Mouse (Mus musculus) hindbrain, embryonic 14.5 days (tissue): ENCODE measurements around the gene Mbtps1. TPM values are rescaled to one million over a fixed set of nuclear protein-coding genes. Genes with fewer than 3 reads are reported as not detected.
A peak's percentile ranks its signal among the peaks of the same experiment; 100 is the strongest.

Experiments
- ATAC-seq: fragments of 200-750 bp; cut with Nextera tagmentation; 2 replicates; pipeline ENCODE4 v1.8.0; 2017; ENCODE audit warnings: moderate number of reproducible peaks, mild to moderate bottlenecking, moderate TSS enrichment, moderate library complexity; ENCODE audit not compliant: low FRiP score
- DNase-seq: peaks from one replicate; pipeline ENCODE4 v3.0.0-alpha.2; 2015; ENCODE audit warnings: low spot score
- H3K27ac ChIP-seq: fragments of 300-500 bp; sonication (generic); 2 replicates; pipeline ENCODE4 v1.5.1; 2014; ENCODE audit warnings: mild to moderate bottlenecking, moderate library complexity
- H3K27me3 ChIP-seq: fragments of 300-500 bp; sonication (generic); 2 replicates; pipeline ENCODE4 v1.6.1; 2014; ENCODE audit warnings: mild to moderate bottlenecking, low read length, mixed read lengths; ENCODE audit not compliant: control insufficient read depth, insufficient read depth
- H3K36me3 ChIP-seq: fragments of 300-500 bp; sonication (generic); replicated peaks from 2 replicates; pipeline ENCODE4 v1.6.1; 2014; ENCODE audit not compliant: control insufficient read depth, insufficient read depth
- H3K4me1 ChIP-seq: fragments of 300-500 bp; sonication (generic); replicated peaks from 2 replicates; pipeline ENCODE4 v1.6.1; 2014; ENCODE audit warnings: antibody characterized with exemption, low read length, mixed read lengths; ENCODE audit not compliant: control insufficient read depth, insufficient read depth
- H3K4me2 ChIP-seq: fragments of 300-500 bp; sonication (generic); replicated peaks from 2 replicates; pipeline ENCODE4 v1.6.1; 2014; ENCODE audit warnings: mild to moderate bottlenecking, moderate library complexity
- H3K4me3 ChIP-seq: fragments of 300-500 bp; sonication (generic); replicated peaks from 2 replicates; pipeline ENCODE4 v1.5.1; 2014; ENCODE audit warnings: mild to moderate bottlenecking, low read length
- H3K9ac ChIP-seq: fragments of 300-500 bp; sonication (generic); 2 replicates; pipeline ENCODE4 v1.6.1; 2014
- H3K9me3 ChIP-seq: fragments of 300-500 bp; sonication (generic); 2 replicates; pipeline ENCODE4 v1.6.1; 2016; ENCODE audit warnings: low read length; ENCODE audit not compliant: control insufficient read depth
- WGBS: fragments of 180-500 bp; shearing (Covaris S2); extraction: QIAGEN DNeasy Blood & Tissue Kit; methylation state at CpG from one replicate; pipeline ENCODE4 v1.1.7; 2014; 5-methylcytosine and 5-hydroxymethylcytosine counted together
- polyA plus RNA-seq: library from polyadenylated mRNA; unstranded; fragments of >200 nt; fragmentation: Nextera tagmentation; extraction: Ambion mirVana; gene quantifications from 2 replicates; pipeline ENCODE4 v1.2.1, GENCODE M21; 2014

Mbtps1 gene
- 50.9 and 51.1 TPM in 2 replicates for polyA plus RNA-seq

DNA sequence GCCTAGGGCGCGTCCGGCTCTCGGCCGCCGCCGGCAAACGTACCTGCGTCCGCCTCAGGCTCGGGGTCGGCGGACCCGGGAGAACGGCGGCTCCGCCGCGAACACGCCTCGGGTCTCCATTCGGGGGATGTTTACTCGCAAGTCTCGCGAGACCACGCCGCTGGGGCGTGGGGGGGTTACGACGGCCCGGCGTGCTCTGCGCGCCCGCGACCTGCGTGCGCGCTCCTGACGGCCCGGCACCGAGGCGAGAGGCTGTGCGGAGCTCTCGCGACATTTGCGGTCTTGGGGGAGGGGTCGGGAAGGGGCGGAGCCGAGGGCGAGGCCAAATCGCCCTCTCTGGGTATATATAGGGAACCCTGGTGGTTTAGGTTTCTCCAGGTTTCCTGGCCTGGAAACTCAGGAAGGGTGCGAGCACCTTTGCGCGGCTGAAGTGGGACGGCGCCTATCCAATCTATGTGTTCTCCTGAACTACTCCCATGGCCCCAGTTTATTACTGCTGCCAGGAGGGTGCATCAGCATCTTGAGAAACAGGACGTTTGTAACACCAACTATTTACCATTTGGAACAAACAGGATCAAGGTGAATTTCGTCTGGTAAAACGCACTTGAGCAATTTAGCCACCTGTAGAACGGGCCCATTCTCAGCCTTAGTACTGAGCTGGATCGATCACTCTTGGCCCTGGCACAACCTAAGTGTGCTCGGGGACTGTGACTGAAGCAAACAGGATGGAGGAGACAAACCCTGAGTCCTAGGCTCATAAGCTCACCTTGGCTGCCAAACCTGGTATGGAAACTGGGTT lies at the start of gene Mbtps1:
TSS of gene Mbtps1 (minus strand) at position 133 of the 799 bp plus-strand sequence.
- peak within 1 kb of the TSS; percentile 87 for H3K9ac ChIP-seq
- DNase-seq, result peak; percentile 99
- H3K4me3 ChIP-seq, result peak within 1 kb of the TSS; percentile 87
- no peaks in the 10 kb centered on the region for H3K9me3 ChIP-seq
- H3K27me3 ChIP-seq, result no peaks in the 10 kb centered on the region
- H3K27ac ChIP-seq, result peak within 1 kb of the TSS; percentile 96
- peaks cover 33% of the 10 kb centered on the region for H3K36me3 ChIP-seq
- peak within 1 kb of the TSS; percentile 69 for H3K4me2 ChIP-seq
- 9% methylated on average over 46 of the region's 63 CpGs for WGBS
- H3K4me1 ChIP-seq, result peaks cover 13% of the 10 kb centered on the region
- ATAC-seq, result peak; percentile 95

DNA sequence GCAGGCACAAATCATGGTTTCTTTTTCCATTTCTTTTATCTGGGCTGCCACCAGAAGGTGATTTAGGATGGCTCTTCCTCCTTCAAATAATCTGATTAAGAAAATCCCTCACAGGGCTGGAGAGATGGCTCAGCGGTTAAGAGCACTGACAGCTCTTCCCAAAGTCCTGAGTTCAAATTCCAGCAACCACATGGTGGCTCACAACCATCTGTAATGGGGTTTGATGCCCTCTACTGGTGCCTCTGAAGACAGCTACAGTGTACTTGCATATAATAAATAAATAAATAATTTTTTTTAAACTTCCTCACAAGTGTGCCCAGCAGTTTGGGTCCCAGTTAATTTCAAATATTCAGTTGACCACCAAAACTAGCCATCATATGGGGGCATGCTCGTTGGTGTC lies 47.7 kb upstream of the Mbtps1 start:
- H3K27me3 ChIP-seq, result no peaks in the 10 kb centered on the region
- no peak overlapping the region for H3K4me2 ChIP-seq
- no peak overlapping the region for H3K9ac ChIP-seq
- H3K9me3 ChIP-seq, result no peaks in the 10 kb centered on the region
- H3K4me1 ChIP-seq, result peaks cover 7% of the 10 kb centered on the region
- H3K27ac ChIP-seq, result no peak overlapping the region
- no peak overlapping the region for H3K4me3 ChIP-seq
- DNase-seq (no peak), ATAC-seq (no peak)
- peaks cover 13% of the 10 kb centered on the region for H3K36me3 ChIP-seq
- WGBS, result 86% methylated on average over 2 of the region's 2 CpGs

DNA sequence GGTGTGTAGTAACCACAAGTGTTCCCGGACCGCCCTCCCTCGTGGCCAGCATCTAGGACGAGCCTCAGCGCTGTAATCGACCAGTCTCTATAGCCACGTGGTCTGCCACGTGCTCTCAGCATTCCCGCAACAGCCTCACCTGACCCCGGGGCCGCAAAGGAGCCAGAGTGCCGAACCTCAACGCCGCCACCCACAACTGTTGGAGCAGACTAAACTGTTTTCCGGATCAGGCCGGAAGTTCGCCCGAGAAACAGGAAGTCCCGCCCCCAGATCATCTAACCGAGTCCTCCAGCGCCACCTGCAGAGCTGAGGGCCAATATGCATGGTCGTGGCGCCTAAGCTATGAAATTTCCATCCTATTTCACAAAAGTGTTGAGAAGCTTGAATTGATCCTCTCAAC lies 46.5 kb upstream of the Mbtps1 start, which contains the start of gene Taf1c:
TSS of gene Taf1c (minus strand) at position 227 of the 400 bp plus-strand sequence.
- under 1% methylated on average over 23 of the region's 23 CpGs for WGBS
- Histone ChIP-seq H3K27ac (0 out of 2 replicates have a peak within 1 kb of the TSS, but pooled peaks have one; percentile 21), H3K4me3 (peak within 1 kb of the TSS; percentile 82), H3K36me3 (peaks cover 25% of the 10 kb centered on the region), H3K4me2 (peak within 1 kb of the TSS; percentile 70), H3K9ac (peak within 1 kb of the TSS; percentile 81), H3K9me3 (no peaks in the 10 kb centered on the region), H3K27me3 (no peaks in the 10 kb centered on the region), H3K4me1 (peaks cover 7% of the 10 kb centered on the region)
- ATAC-seq, result peak; percentile 86
- peak; percentile 98 for DNase-seq

- H3K4me3 ChIP-seq, result peak overlapping the region; percentile 82
- H3K27me3 ChIP-seq, result no peaks in the 10 kb centered on the region
- no peaks in the 10 kb centered on the region for H3K9me3 ChIP-seq
- H3K27ac ChIP-seq, result no peak overlapping the region
- 50% methylated on average over 12 of the region's 12 CpGs for WGBS
- peak overlapping the region; percentile 70 for H3K4me2 ChIP-seq
- DNase-seq (no peak), ATAC-seq (no peak)
- H3K9ac ChIP-seq, result peak overlapping the region; percentile 81
- H3K4me1 ChIP-seq, result peaks cover 7% of the 10 kb centered on the region
- H3K36me3 ChIP-seq, result peaks cover 31% of the 10 kb centered on the region
These were observed 45.9 kb upstream of the Mbtps1 start for GRCm38 (mm10) chr8:119604398-119604803.

DNA sequence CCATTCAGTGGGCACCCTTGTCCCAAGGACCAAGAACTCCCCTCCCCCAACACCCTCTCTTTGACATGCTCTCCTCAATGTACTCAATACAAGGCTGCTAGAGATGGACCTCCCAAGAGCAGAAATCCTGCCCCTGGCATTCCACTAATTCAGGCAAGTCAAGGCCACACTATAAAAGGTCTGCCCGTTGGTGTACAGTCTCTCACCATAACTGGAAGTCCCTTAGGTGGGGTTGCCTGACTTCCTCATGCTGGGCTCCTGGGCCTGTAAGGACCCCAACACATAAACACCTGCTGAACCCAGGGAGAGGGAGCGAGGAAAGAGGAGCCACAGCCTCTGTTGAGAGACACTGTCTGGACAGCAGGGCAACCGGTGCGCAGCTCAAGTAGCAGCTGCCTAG lies 45.2 kb upstream of the Mbtps1 start:
- no peaks in the 10 kb centered on the region for H3K27me3 ChIP-seq
- 94% methylated on average over 4 of the region's 4 CpGs for WGBS
- peak overlapping the region; percentile 82; the same call in 1 of the 2 replicates for H3K4me3 ChIP-seq
- H3K9me3 ChIP-seq, result no peaks in the 10 kb centered on the region
- H3K4me1 ChIP-seq, result peaks cover 7% of the 10 kb centered on the region
- DNase-seq (no peak), ATAC-seq (no peak)
- peaks cover 37% of the 10 kb centered on the region for H3K36me3 ChIP-seq
- H3K27ac ChIP-seq, result no peak overlapping the region
- H3K9ac ChIP-seq, result peak overlapping the region; percentile 81; the same call in 1 of the 2 replicates
- H3K4me2 ChIP-seq, result peak overlapping the region; percentile 70

DNA sequence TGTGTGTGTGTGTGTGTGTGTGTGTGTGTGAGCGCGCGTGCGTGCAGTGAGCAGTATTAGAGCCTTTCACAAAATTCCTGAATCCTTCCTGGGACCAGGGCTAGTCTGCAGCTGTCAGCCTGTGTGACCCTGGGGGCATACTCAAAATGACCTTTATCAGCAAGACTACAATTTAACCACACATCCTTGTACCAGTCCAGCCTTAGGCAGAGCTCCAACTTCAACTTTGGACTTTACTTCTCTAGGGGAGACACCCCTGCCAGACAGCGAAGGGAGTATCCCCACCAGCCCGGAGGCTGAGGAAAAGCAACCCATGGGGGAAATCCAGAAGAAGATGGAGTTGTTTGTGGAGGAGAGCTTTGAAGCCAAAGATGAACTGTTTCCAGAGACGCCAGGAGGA lies 32.9 kb upstream of the Mbtps1 start:
- ATAC-seq (no peak), DNase-seq (no peak)
- H3K27me3 ChIP-seq, result no peaks in the 10 kb centered on the region
- no peak overlapping the region for H3K27ac ChIP-seq
- 88% methylated on average over 7 of the region's 7 CpGs for WGBS
- no peak overlapping the region for H3K4me2 ChIP-seq
- H3K9ac ChIP-seq, result no peak overlapping the region
- no peaks in the 10 kb centered on the region for H3K9me3 ChIP-seq
- no peak overlapping the region for H3K4me3 ChIP-seq
- no peaks in the 10 kb centered on the region for H3K4me1 ChIP-seq
- H3K36me3 ChIP-seq, result peaks cover 5% of the 10 kb centered on the region; the same call in 1 of the 2 replicates

DNA sequence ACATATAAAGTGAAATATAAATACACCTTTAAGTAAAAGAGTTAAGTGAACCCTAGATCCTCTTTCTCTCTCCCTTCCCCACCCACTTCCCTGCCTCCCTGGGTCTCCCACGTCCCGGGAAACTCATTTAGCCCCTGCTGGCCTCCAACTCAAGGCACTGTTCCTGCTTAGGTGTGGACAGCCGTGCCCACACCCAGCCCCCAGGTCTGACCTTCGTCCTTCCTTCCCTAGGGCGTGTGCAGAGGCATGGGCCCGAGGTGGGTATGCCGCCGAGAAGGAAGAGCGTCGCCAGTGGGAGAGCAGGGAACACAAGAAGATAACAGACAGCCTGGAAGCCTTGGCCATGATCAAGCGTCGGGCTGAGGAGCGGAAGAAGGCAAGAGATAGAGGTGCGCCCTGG lies 31.8 kb upstream of the Mbtps1 start:
- H3K27me3 ChIP-seq, result no peaks in the 10 kb centered on the region
- no peak for DNase-seq
- ATAC-seq, result no peak
- no peak overlapping the region for H3K27ac ChIP-seq
- H3K9ac ChIP-seq, result no peak overlapping the region
- no peaks in the 10 kb centered on the region for H3K4me1 ChIP-seq
- no peak overlapping the region for H3K4me3 ChIP-seq
- no peaks in the 10 kb centered on the region for H3K9me3 ChIP-seq
- H3K36me3 ChIP-seq, result no peaks in the 10 kb centered on the region
- no peak overlapping the region for H3K4me2 ChIP-seq
- WGBS, result 89% methylated on average over 14 of the region's 14 CpGs

DNA sequence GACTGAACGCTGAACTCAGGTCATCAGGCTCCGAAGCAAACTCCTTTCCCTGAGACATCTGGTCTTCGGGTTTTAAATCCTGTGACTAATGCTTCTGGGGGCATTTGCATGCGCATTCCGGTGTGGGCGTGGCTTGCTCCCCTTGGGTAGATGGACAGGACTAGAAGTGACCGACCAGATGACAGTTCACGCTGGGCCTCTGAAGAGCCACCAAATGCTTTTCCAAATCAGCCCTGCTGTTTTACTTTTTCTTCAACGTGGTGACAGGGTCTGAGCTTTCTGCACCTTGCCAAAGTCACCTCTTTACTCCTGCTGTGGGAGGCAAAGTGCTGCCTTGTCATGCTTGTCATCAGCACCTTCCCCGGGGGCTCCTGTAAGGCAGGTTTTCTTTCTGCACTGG lies 30.3 kb upstream of the Mbtps1 start:
- DNase-seq (no peak), ATAC-seq (no peak)
- H3K4me2 ChIP-seq, result no peak overlapping the region
- no peaks in the 10 kb centered on the region for H3K9me3 ChIP-seq
- H3K27me3 ChIP-seq, result no peaks in the 10 kb centered on the region
- H3K27ac ChIP-seq, result no peak overlapping the region
- H3K9ac ChIP-seq, result no peak overlapping the region
- H3K4me3 ChIP-seq, result no peak overlapping the region
- 20% methylated on average over 10 of the region's 10 CpGs for WGBS
- H3K36me3 ChIP-seq, result no peaks in the 10 kb centered on the region
- H3K4me1 ChIP-seq, result no peaks in the 10 kb centered on the region

DNA sequence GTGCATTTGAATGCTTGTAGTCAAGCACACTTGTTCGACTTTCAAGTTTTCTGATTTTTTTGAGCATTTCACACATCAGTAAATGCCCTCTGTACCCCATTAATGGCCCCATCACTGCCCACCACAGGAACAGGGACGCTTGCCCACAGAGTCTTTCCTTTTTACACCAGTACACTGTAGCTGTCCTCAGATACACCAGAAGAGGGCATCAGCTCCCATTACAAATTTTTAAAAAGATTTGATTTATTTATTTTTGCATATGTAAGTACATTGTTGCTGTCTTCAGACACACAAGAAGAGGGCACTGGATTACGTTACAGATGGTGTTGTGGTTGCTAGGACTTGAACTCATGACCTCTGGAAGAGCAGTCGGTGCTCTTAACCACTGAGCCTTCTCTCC lies 29.8 kb upstream of the Mbtps1 start:
- DNase-seq (no peak), ATAC-seq (no peak)
- Histone ChIP-seq H3K9ac (no peak overlapping the region), H3K4me1 (no peaks in the 10 kb centered on the region), H3K27me3 (no peaks in the 10 kb centered on the region), H3K4me2 (no peak overlapping the region), H3K4me3 (no peak overlapping the region), H3K36me3 (no peaks in the 10 kb centered on the region), H3K27ac (no peak overlapping the region), H3K9me3 (no peaks in the 10 kb centered on the region)
- 69% methylated on average over 4 of the region's 4 CpGs for WGBS
